Mouse (Mus musculus) right cerebral cortex, adult 18-20 months (tissue): ENCODE results near the gene Galk1.
A peak's percentile ranks its signal among the peaks of the same experiment; 100 is the strongest.
"Not testable (repeated sequence)": the region's sequence is repeated elsewhere in the genome, so short reads cannot be mapped to it uniquely, and the experiment has no call there.

Experiments used
- DNase-seq: peaks from one replicate; pipeline ENCODE4 v3.0.0; 2022; ENCODE audit warnings: mixed read lengths

Galk1 gene

GRCm38 (mm10) chr11:116030088-116030897 is 17.8 kb upstream of the Galk1 start, which contains the start of gene Unk:
TSS of gene Unk (plus strand) at chr11:116030322.
- DNase-seq: peak; percentile 98

- no peak for DNase-seq
Observed at GRCm38 (mm10) chr11:116029086-116029865, 16.8 kb upstream of the Galk1 start.

GRCm38 (mm10) chr11:116028177-116028865 is 15.8 kb upstream of the Galk1 start:
- DNase-seq: no peak

- no peak for DNase-seq
Observed at GRCm38 (mm10) chr11:116027756-116028155, 15.2 kb upstream of the Galk1 start, which contains the start of gene H3f3b. TSS of gene H3f3b (minus strand) at chr11:116027962.

GRCm38 (mm10) chr11:116025056-116025845 is 12.7 kb upstream of the Galk1 start:
- DNase-seq: no peak

- peak; percentile 97 for DNase-seq
Observed at GRCm38 (mm10) chr11:116024356-116024808, 11.9 kb upstream of the Galk1 start.

- peak; percentile 87 for DNase-seq
Observed at GRCm38 (mm10) chr11:116023771-116024355, 11.3 kb upstream of the Galk1 start.

- not testable (repeated sequence) for DNase-seq
Observed at GRCm38 (mm10) chr11:116023074-116023770, 10.7 kb upstream of the Galk1 start.

GRCm38 (mm10) chr11:116022256-116022780 is 9.8 kb upstream of the Galk1 start:
- no peak for DNase-seq

GRCm38 (mm10) chr11:116021328-116022220 is 9.1 kb upstream of the Galk1 start:
- no peak for DNase-seq

- DNase-seq: no peak
Observed at GRCm38 (mm10) chr11:116020519-116020922, 8.0 kb upstream of the Galk1 start.

- DNase-seq: no peak
Observed at GRCm38 (mm10) chr11:116019976-116020411, 7.5 kb upstream of the Galk1 start.

GRCm38 (mm10) chr11:116019360-116019791 is 6.9 kb upstream of the Galk1 start:
- no peak for DNase-seq

- DNase-seq: not testable (repeated sequence)
Observed at GRCm38 (mm10) chr11:116018867-116019266, 6.3 kb upstream of the Galk1 start.

- DNase-seq: no peak
Observed at GRCm38 (mm10) chr11:116018106-116018505, 5.6 kb upstream of the Galk1 start.

GRCm38 (mm10) chr11:116014821-116015220 is 2.3 kb upstream of the Galk1 start:
- no peak for DNase-seq

GRCm38 (mm10) chr11:116011529-116012261 is 824 bp downstream of the Galk1 start:
- DNase-seq: no peak

GRCm38 (mm10) chr11:116010948-116011347 is 1.6 kb downstream of the Galk1 start:
- no peak for DNase-seq

- no peak for DNase-seq
Observed at GRCm38 (mm10) chr11:116010146-116010545, 2.4 kb downstream of the Galk1 start.
